Mouse (Mus musculus): ENCODE results near the gene Ctdnep1. TPM values are rescaled to one million over a fixed set of nuclear protein-coding genes. Genes with fewer than 3 reads are reported as not detected.

Gene Ctdnep1
- polyA plus RNA-seq, 1 experiment: 75.8 TPM

DNA sequence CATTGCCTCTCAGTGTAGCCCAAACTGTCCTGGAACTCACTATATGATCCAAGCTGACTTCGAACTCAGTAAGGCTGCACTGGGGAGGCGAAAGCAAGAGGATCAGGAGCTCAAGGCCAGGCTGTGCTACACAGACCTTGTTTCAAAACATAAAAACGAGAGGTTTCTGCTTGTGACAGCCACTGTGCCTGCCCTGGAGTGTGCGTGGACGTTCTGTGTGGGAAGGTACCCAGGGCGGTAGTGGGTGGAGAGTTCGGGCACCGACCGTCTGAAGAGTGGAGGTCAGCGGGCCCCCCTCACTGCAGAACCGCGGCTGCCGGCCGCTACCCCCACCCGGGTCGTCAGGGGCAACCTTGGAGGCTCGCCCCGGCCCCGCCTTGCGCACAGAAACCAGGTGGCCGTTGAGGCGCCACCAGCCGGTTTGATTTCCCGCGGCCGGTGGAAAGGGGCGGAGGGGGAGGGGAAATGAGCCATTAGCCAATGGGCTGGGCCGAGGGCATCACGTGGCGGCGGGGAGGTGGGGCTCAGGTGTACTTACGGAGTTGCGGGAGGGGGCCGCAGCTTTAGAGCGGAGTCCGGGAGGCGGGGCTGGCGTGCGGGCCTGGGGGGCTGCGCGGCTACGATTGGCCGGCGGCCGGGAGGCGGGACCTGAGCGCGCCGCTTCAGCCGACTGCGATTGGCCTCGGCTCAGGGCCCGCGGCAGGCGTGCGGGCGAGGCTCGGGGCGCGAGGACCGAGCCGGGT is 45.6 kb upstream of the Ctdnep1 start, which contains the start of gene Ybx2:
Gene Ybx2, plus strand, starts transcription at position 660 of the 743 bp plus-strand sequence.
- WGBS: 2% methylated on average over 55 of the region's 62 CpGs
- no peak for TF ChIP-seq POLR2A (IDR thresholded peaks at IDR 0.05; ENCODE audit: low read depth, low read length)
- TF ChIP-seq CTCF (IDR thresholded peaks at IDR 0.05; ENCODE audit: extremely low read depth, insufficient read depth, insufficient read length, insufficient replicate concordance): no peak
- no peak within 1 kb of the TSS for H3K27ac ChIP-seq (ENCODE audit: insufficient read depth, low read length)
- peaks cover 13% of the 10 kb centered on the region for H3K27me3 ChIP-seq (ENCODE audit: control insufficient read depth, insufficient read depth, low read length)
- H3K4me3 ChIP-seq (ENCODE audit: extremely low read depth, insufficient read depth, insufficient read length): peak within 1 kb of the TSS; percentile 51; the same call in 1 of the 2 replicates
- H3K36me3 ChIP-seq (ENCODE audit: control insufficient read depth, insufficient read depth, low read length): no peaks in the 10 kb centered on the region
- peak in 1 of 2 experiments; percentile 87 for DNase-seq (ENCODE audit: low read depth in 1 of 2, low spot score in 2 of 2)
- peaks cover 21% of the 10 kb centered on the region for H3K4me1 ChIP-seq (ENCODE audit: control insufficient read depth, insufficient read depth, insufficient read length)

DNA sequence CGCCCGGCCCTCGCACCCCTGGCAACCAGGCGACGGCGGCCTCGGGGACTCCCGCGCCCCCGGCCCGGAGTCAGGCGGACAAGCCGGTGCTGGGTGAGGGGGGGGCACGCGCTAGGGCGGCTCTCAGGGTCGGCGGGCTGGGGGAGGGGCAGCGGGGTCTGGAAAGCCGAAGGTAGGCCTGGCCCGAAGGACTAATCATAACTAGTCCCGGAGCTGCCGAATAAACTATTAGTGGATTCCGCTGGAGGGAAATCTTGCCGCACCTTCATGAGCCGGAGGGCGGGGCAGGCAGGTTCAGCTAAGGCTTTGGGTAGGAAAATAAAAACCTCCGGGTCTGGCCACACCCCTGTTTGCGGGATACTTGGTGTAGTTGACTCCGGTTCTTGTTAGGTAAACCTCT is 44.8 kb upstream of the Ctdnep1 start:
- TF ChIP-seq CTCF (IDR thresholded peaks at IDR 0.05; ENCODE audit: extremely low read depth, insufficient read depth, insufficient read length, insufficient replicate concordance) (no peak), POLR2A (IDR thresholded peaks at IDR 0.05; ENCODE audit: low read depth, low read length) (no peak)
- Histone ChIP-seq H3K27me3 (ENCODE audit: control insufficient read depth, insufficient read depth, low read length) (peaks cover 13% of the 10 kb centered on the region), H3K27ac (ENCODE audit: insufficient read depth, low read length) (no peak overlapping the region), H3K36me3 (ENCODE audit: control insufficient read depth, insufficient read depth, low read length) (no peaks in the 10 kb centered on the region), H3K4me3 (ENCODE audit: extremely low read depth, insufficient read depth, insufficient read length) (peak overlapping the region; percentile 51; the same call in 1 of the 2 replicates), H3K4me1 (ENCODE audit: control insufficient read depth, insufficient read depth, insufficient read length) (peaks cover 20% of the 10 kb centered on the region)
- no peak for DNase-seq (ENCODE audit: low read depth in 1 of 2, low spot score in 2 of 2)
- WGBS: 5% methylated on average over 29 of the region's 30 CpGs

- no peaks in the 10 kb centered on the region for H3K36me3 ChIP-seq (ENCODE audit: control insufficient read depth, insufficient read depth, low read length)
- TF ChIP-seq CTCF (IDR thresholded peaks at IDR 0.05; ENCODE audit: extremely low read depth, insufficient read depth, insufficient read length, insufficient replicate concordance) (no peak), POLR2A (IDR thresholded peaks at IDR 0.05; ENCODE audit: low read depth, low read length) (no peak)
- no peak overlapping the region for H3K27ac ChIP-seq (ENCODE audit: insufficient read depth, low read length)
- WGBS: 49% methylated on average over 9 of the region's 9 CpGs
- no peak overlapping the region for H3K4me3 ChIP-seq (ENCODE audit: extremely low read depth, insufficient read depth, insufficient read length)
- DNase-seq (ENCODE audit: low read depth in 1 of 2, low spot score in 2 of 2): no peak
- peaks cover 13% of the 10 kb centered on the region for H3K27me3 ChIP-seq (ENCODE audit: control insufficient read depth, insufficient read depth, low read length)
- peaks cover 15% of the 10 kb centered on the region for H3K4me1 ChIP-seq (ENCODE audit: control insufficient read depth, insufficient read depth, insufficient read length)
Measured at GRCm38 (mm10) chr11:69936714-69937347, 44.1 kb upstream of the Ctdnep1 start.

GRCm38 (mm10) chr11:69937385-69937784 is 43.6 kb upstream of the Ctdnep1 start:
- Histone ChIP-seq H3K4me3 (ENCODE audit: extremely low read depth, insufficient read depth, insufficient read length) (no peak overlapping the region), H3K36me3 (ENCODE audit: control insufficient read depth, insufficient read depth, low read length) (no peaks in the 10 kb centered on the region), H3K27me3 (ENCODE audit: control insufficient read depth, insufficient read depth, low read length) (peaks cover 13% of the 10 kb centered on the region), H3K4me1 (ENCODE audit: control insufficient read depth, insufficient read depth, insufficient read length) (peaks cover 12% of the 10 kb centered on the region), H3K27ac (ENCODE audit: insufficient read depth, low read length) (no peak overlapping the region)
- DNase-seq (ENCODE audit: low read depth in 1 of 2, low spot score in 2 of 2): no peak
- TF ChIP-seq POLR2A (IDR thresholded peaks at IDR 0.05; ENCODE audit: low read depth, low read length): no peak
- no peak for TF ChIP-seq CTCF (IDR thresholded peaks at IDR 0.05; ENCODE audit: extremely low read depth, insufficient read depth, insufficient read length, insufficient replicate concordance)
- WGBS: 55% methylated on average over 4 of the region's 4 CpGs

GRCm38 (mm10) chr11:69937834-69938233 is 43.1 kb upstream of the Ctdnep1 start:
- TF ChIP-seq CTCF (IDR thresholded peaks at IDR 0.05; ENCODE audit: extremely low read depth, insufficient read depth, insufficient read length, insufficient replicate concordance) (no peak), POLR2A (IDR thresholded peaks at IDR 0.05; ENCODE audit: low read depth, low read length) (no peak)
- 88% methylated on average over 5 of the region's 5 CpGs for WGBS
- H3K4me3 ChIP-seq (ENCODE audit: extremely low read depth, insufficient read depth, insufficient read length): no peak overlapping the region
- H3K4me1 ChIP-seq (ENCODE audit: control insufficient read depth, insufficient read depth, insufficient read length): peaks cover 12% of the 10 kb centered on the region
- peaks cover 13% of the 10 kb centered on the region for H3K27me3 ChIP-seq (ENCODE audit: control insufficient read depth, insufficient read depth, low read length)
- H3K27ac ChIP-seq (ENCODE audit: insufficient read depth, low read length): no peak overlapping the region
- DNase-seq (ENCODE audit: low read depth in 1 of 2, low spot score in 2 of 2): no peak
- no peaks in the 10 kb centered on the region for H3K36me3 ChIP-seq (ENCODE audit: control insufficient read depth, insufficient read depth, low read length)

GRCm38 (mm10) chr11:69938401-69938979 is 42.5 kb upstream of the Ctdnep1 start:
- Histone ChIP-seq H3K27ac (ENCODE audit: insufficient read depth, low read length) (no peak overlapping the region), H3K4me3 (ENCODE audit: extremely low read depth, insufficient read depth, insufficient read length) (no peak overlapping the region), H3K4me1 (ENCODE audit: control insufficient read depth, insufficient read depth, insufficient read length) (peaks cover 12% of the 10 kb centered on the region), H3K27me3 (ENCODE audit: control insufficient read depth, insufficient read depth, low read length) (peaks cover 13% of the 10 kb centered on the region), H3K36me3 (ENCODE audit: control insufficient read depth, insufficient read depth, low read length) (no peaks in the 10 kb centered on the region)
- DNase-seq (ENCODE audit: low read depth in 1 of 2, low spot score in 2 of 2): no peak
- TF ChIP-seq CTCF (IDR thresholded peaks at IDR 0.05; ENCODE audit: extremely low read depth, insufficient read depth, insufficient read length, insufficient replicate concordance) (no peak), POLR2A (IDR thresholded peaks at IDR 0.05; ENCODE audit: low read depth, low read length) (no peak)
- 67% methylated on average over 9 of the region's 9 CpGs for WGBS

Measured in spleen, adult 2 months (tissue).